Mouse (Mus musculus): ENCODE results near the gene Gfpt2. TPM values are rescaled to one million over a fixed set of nuclear protein-coding genes. Genes with fewer than 3 reads are reported as not detected.

Gfpt2 gene
- polyA plus RNA-seq, 1 experiment from 2014 or later, result 6.7 TPM

GRCm38 (mm10) chr11:49846401-49847070, 52.6 kb downstream of the Gfpt2 start, which contains the start of gene Mapk9:
Gene Mapk9 (plus strand): TSS chr11:49846751.
- peak within 1 kb of the TSS; percentile 83 for H3K4me2 ChIP-seq (replicated peaks)
- peak within 1 kb of the TSS; percentile 96 for H3K9ac ChIP-seq
- under 1% methylated on average over 64 of the region's 68 CpGs for WGBS
- H3K4me3 ChIP-seq (replicated peaks), result peak within 1 kb of the TSS; percentile 86
- H3K9me3 ChIP-seq, result no peaks in the 10 kb centered on the region
- H3K36me3 ChIP-seq, result no peaks in the 10 kb centered on the region
- peak; percentile 99 for ATAC-seq
- H3K4me1 ChIP-seq (replicated peaks), result peaks cover 13% of the 10 kb centered on the region
- no peaks in the 10 kb centered on the region for H3K27me3 ChIP-seq (replicated peaks)
- H3K27ac ChIP-seq, result peak within 1 kb of the TSS; percentile 81

GRCm38 (mm10) chr11:49847071-49847810, 53.3 kb downstream of the Gfpt2 start:
- peak overlapping the region; percentile 96 for H3K9ac ChIP-seq
- peak overlapping the region; percentile 81 for H3K27ac ChIP-seq
- no peaks in the 10 kb centered on the region for H3K9me3 ChIP-seq
- H3K4me1 ChIP-seq (replicated peaks), result peaks cover 13% of the 10 kb centered on the region
- peak overlapping the region; percentile 86 for H3K4me3 ChIP-seq (replicated peaks)
- ATAC-seq, result no peak; the same call in 1 of the 2 replicates
- 7% methylated on average over 29 of the region's 29 CpGs for WGBS
- no peaks in the 10 kb centered on the region for H3K27me3 ChIP-seq (replicated peaks)
- H3K4me2 ChIP-seq (replicated peaks), result peak overlapping the region; percentile 83
- no peaks in the 10 kb centered on the region for H3K36me3 ChIP-seq

- Histone ChIP-seq H3K9ac (peak overlapping the region; percentile 96; the same call in 1 of the 2 replicates), H3K27ac (no peak overlapping the region), H3K9me3 (no peaks in the 10 kb centered on the region), H3K4me2 (replicated peaks) (peak overlapping the region; percentile 83), H3K4me3 (replicated peaks) (peak overlapping the region; percentile 86; the same call in 1 of the 2 replicates), H3K27me3 (replicated peaks) (no peaks in the 10 kb centered on the region), H3K36me3 (no peaks in the 10 kb centered on the region), H3K4me1 (replicated peaks) (peaks cover 13% of the 10 kb centered on the region)
- 66% methylated on average over 2 of the region's 2 CpGs for WGBS
- no peak for ATAC-seq
Observed at GRCm38 (mm10) chr11:49847811-49848078, 53.8 kb downstream of the Gfpt2 start.

GRCm38 (mm10) chr11:49848080-49848815, 54.3 kb downstream of the Gfpt2 start:
- Histone ChIP-seq H3K4me1 (replicated peaks) (peaks cover 13% of the 10 kb centered on the region), H3K36me3 (no peaks in the 10 kb centered on the region), H3K27me3 (replicated peaks) (no peaks in the 10 kb centered on the region), H3K27ac (no peak overlapping the region), H3K4me3 (replicated peaks) (no peak overlapping the region), H3K4me2 (replicated peaks) (peak overlapping the region; percentile 83), H3K9me3 (no peaks in the 10 kb centered on the region), H3K9ac (no peak overlapping the region)
- WGBS, result 69% methylated on average over 4 of the region's 4 CpGs
- no peak for ATAC-seq

- Histone ChIP-seq H3K9ac (no peak overlapping the region), H3K27me3 (replicated peaks) (no peaks in the 10 kb centered on the region), H3K4me1 (replicated peaks) (peaks cover 13% of the 10 kb centered on the region), H3K4me3 (replicated peaks) (no peak overlapping the region), H3K27ac (no peak overlapping the region), H3K36me3 (no peaks in the 10 kb centered on the region), H3K4me2 (replicated peaks) (no peak overlapping the region), H3K9me3 (no peaks in the 10 kb centered on the region)
- no peak for ATAC-seq
- 88% methylated on average over 7 of the region's 7 CpGs for WGBS
Observed at GRCm38 (mm10) chr11:49850331-49850730, 56.4 kb downstream of the Gfpt2 start.

- Histone ChIP-seq H3K9me3 (no peaks in the 10 kb centered on the region), H3K27me3 (replicated peaks) (no peaks in the 10 kb centered on the region), H3K36me3 (no peaks in the 10 kb centered on the region), H3K4me3 (replicated peaks) (no peak overlapping the region), H3K9ac (no peak overlapping the region), H3K4me2 (replicated peaks) (no peak overlapping the region), H3K27ac (no peak overlapping the region), H3K4me1 (replicated peaks) (no peaks in the 10 kb centered on the region)
- WGBS, result 81% methylated on average over 5 of the region's 5 CpGs
- no peak for ATAC-seq
Observed at GRCm38 (mm10) chr11:49855144-49855543, 61.2 kb downstream of the Gfpt2 start.

- Histone ChIP-seq H3K27ac (no peak overlapping the region), H3K36me3 (no peaks in the 10 kb centered on the region; the same call in 1 of the 2 replicates), H3K4me1 (replicated peaks) (no peaks in the 10 kb centered on the region), H3K4me3 (replicated peaks) (no peak overlapping the region), H3K4me2 (replicated peaks) (no peak overlapping the region), H3K9ac (no peak overlapping the region), H3K27me3 (replicated peaks) (no peaks in the 10 kb centered on the region), H3K9me3 (no peaks in the 10 kb centered on the region)
- no peak for ATAC-seq
- WGBS, result 84% methylated on average over 4 of the region's 4 CpGs
Observed at GRCm38 (mm10) chr11:49861139-49861538, 67.2 kb downstream of the Gfpt2 start.

GRCm38 (mm10) chr11:49863926-49864325, 69.9 kb downstream of the Gfpt2 start:
- Histone ChIP-seq H3K27me3 (replicated peaks) (no peaks in the 10 kb centered on the region), H3K4me2 (replicated peaks) (no peak overlapping the region), H3K9me3 (no peaks in the 10 kb centered on the region), H3K4me3 (replicated peaks) (no peak overlapping the region), H3K4me1 (replicated peaks) (no peaks in the 10 kb centered on the region), H3K27ac (no peak overlapping the region), H3K9ac (no peak overlapping the region), H3K36me3 (no peaks in the 10 kb centered on the region; the same call in 1 of the 2 replicates)
- no peak for ATAC-seq

GRCm38 (mm10) chr11:49867320-49867719, 73.3 kb downstream of the Gfpt2 start:
- no peak for ATAC-seq
- no peaks in the 10 kb centered on the region for H3K9me3 ChIP-seq
- no peak overlapping the region for H3K4me2 ChIP-seq (replicated peaks)
- no peaks in the 10 kb centered on the region for H3K4me1 ChIP-seq (replicated peaks)
- H3K27me3 ChIP-seq (replicated peaks), result no peaks in the 10 kb centered on the region
- H3K27ac ChIP-seq, result no peak overlapping the region
- no peak overlapping the region for H3K4me3 ChIP-seq (replicated peaks)
- H3K36me3 ChIP-seq, result peaks cover 2% of the 10 kb centered on the region; the same call in 1 of the 2 replicates
- WGBS, result 87% methylated on average over 5 of the region's 5 CpGs
- H3K9ac ChIP-seq, result no peak overlapping the region

GRCm38 (mm10) chr11:49869762-49870161, 75.8 kb downstream of the Gfpt2 start:
- Histone ChIP-seq H3K27ac (no peak overlapping the region), H3K4me3 (replicated peaks) (no peak overlapping the region), H3K9me3 (no peaks in the 10 kb centered on the region), H3K27me3 (replicated peaks) (no peaks in the 10 kb centered on the region), H3K36me3 (peaks cover 13% of the 10 kb centered on the region; the same call in 1 of the 2 replicates), H3K4me1 (replicated peaks) (no peaks in the 10 kb centered on the region), H3K9ac (no peak overlapping the region), H3K4me2 (replicated peaks) (no peak overlapping the region)
- 0 out of 2 replicates have a peak, but pooled peaks have one; percentile 53 for ATAC-seq

GRCm38 (mm10) chr11:49871914-49872313, 77.9 kb downstream of the Gfpt2 start:
- H3K9me3 ChIP-seq, result no peaks in the 10 kb centered on the region
- peaks cover 13% of the 10 kb centered on the region; the same call in 1 of the 2 replicates for H3K36me3 ChIP-seq
- H3K4me3 ChIP-seq (replicated peaks), result no peak overlapping the region
- no peaks in the 10 kb centered on the region for H3K4me1 ChIP-seq (replicated peaks)
- ATAC-seq, result no peak
- 51% methylated on average over 6 of the region's 6 CpGs for WGBS
- H3K9ac ChIP-seq, result no peak overlapping the region
- H3K27ac ChIP-seq, result no peak overlapping the region
- H3K27me3 ChIP-seq (replicated peaks), result no peaks in the 10 kb centered on the region
- H3K4me2 ChIP-seq (replicated peaks), result no peak overlapping the region

- Histone ChIP-seq H3K9me3 (no peaks in the 10 kb centered on the region), H3K27ac (no peak overlapping the region), H3K27me3 (replicated peaks) (no peaks in the 10 kb centered on the region), H3K4me2 (replicated peaks) (no peak overlapping the region), H3K9ac (no peak overlapping the region), H3K36me3 (peaks cover 13% of the 10 kb centered on the region; the same call in 1 of the 2 replicates), H3K4me1 (replicated peaks) (no peaks in the 10 kb centered on the region; the same call in 1 of the 2 replicates), H3K4me3 (replicated peaks) (no peak overlapping the region)
- ATAC-seq, result no peak
- 91% methylated on average over 6 of the region's 6 CpGs for WGBS
Observed at GRCm38 (mm10) chr11:49872779-49873178, 78.8 kb downstream of the Gfpt2 start.

Data from intestine, embryonic 15.5 days (tissue).